Mouse (Mus musculus): ENCODE results near the gene Adam8. TPM values are rescaled to one million over a fixed set of nuclear protein-coding genes. Genes with fewer than 3 reads are reported as not detected.
A peak's percentile ranks its signal among the peaks of the same experiment; 100 is the strongest.

The Adam8 gene
- polyA plus RNA-seq, 1 experiment from 2014 or later: 2.8 TPM

- no peak for ATAC-seq (ENCODE audit: insufficient number of reproducible peaks, insufficient read depth, low FRiP score, low read depth)
Observed at GRCm38 (mm10) chr7:139963814-139964213, 28.5 kb downstream of the Adam8 start.

GRCm38 (mm10) chr7:139961141-139961540 lies 31.2 kb downstream of the Adam8 start:
- H3K4me1 ChIP-seq (ENCODE audit: control insufficient read depth, insufficient read depth, low read length): no peaks in the 10 kb centered on the region
- no peaks in the 10 kb centered on the region for H3K9me3 ChIP-seq (ENCODE audit: control insufficient read depth, low read depth, low read length)
- H3K36me3 ChIP-seq (ENCODE audit: control insufficient read depth, insufficient read depth, low read length): no peaks in the 10 kb centered on the region
- H3K4me2 ChIP-seq (replicated peaks; ENCODE audit: low read depth, low read length): no peak overlapping the region
- ATAC-seq (ENCODE audit: insufficient number of reproducible peaks, insufficient read depth, low FRiP score, low read depth): no peak
- H3K4me3 ChIP-seq (ENCODE audit: low read depth, low read length): no peak overlapping the region
- H3K27ac ChIP-seq (ENCODE audit: low read length): no peak overlapping the region
- no peaks in the 10 kb centered on the region for H3K27me3 ChIP-seq (ENCODE audit: control insufficient read depth, insufficient read depth, low read length)
- WGBS: 80% methylated on average over 10 of the region's 10 CpGs
- no peak overlapping the region for H3K9ac ChIP-seq (replicated peaks; ENCODE audit: low read depth, low read length)

More at GRCm38 (mm10) chr7:139963814-139964213, 28.5 kb downstream of the Adam8 start:
- H3K9ac ChIP-seq (replicated peaks; ENCODE audit: low read depth, low read length): no peak overlapping the region
- H3K36me3 ChIP-seq (ENCODE audit: control insufficient read depth, insufficient read depth, low read length): no peaks in the 10 kb centered on the region
- no peak overlapping the region for H3K4me3 ChIP-seq (ENCODE audit: low read depth, low read length)
- H3K9me3 ChIP-seq (ENCODE audit: control insufficient read depth, low read depth, low read length): no peaks in the 10 kb centered on the region
- no peak overlapping the region for H3K4me2 ChIP-seq (replicated peaks; ENCODE audit: low read depth, low read length)
- H3K27me3 ChIP-seq (ENCODE audit: control insufficient read depth, insufficient read depth, low read length): no peaks in the 10 kb centered on the region
- H3K27ac ChIP-seq (ENCODE audit: low read length): no peak overlapping the region
- no peaks in the 10 kb centered on the region for H3K4me1 ChIP-seq (ENCODE audit: control insufficient read depth, insufficient read depth, low read length)
- WGBS: 71% methylated on average over 4 of the region's 4 CpGs

DNA sequence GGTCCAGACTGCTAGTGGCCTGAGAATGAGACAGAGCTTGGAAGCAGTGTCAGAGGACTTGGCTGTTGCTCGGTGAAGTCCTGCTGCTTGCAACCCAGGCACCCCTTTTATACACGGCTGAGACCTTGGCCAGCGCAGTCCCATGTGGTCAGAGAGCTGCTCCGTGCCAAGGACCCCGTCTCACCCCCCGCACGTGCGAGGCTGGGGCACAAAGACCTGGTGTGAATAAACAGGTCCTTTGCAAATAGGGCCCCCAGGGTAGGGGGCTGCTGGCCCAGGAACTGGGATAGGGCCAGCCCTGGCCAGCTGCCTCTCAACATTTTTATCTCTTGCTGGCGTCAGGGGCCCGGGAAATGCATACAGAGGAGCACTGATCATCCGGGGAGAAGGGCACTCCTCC lies 34.4 kb downstream of the Adam8 start:
- Histone ChIP-seq H3K27ac (ENCODE audit: low read length) (no peak overlapping the region), H3K4me1 (ENCODE audit: control insufficient read depth, insufficient read depth, low read length) (no peaks in the 10 kb centered on the region), H3K27me3 (ENCODE audit: control insufficient read depth, insufficient read depth, low read length) (no peaks in the 10 kb centered on the region), H3K36me3 (ENCODE audit: control insufficient read depth, insufficient read depth, low read length) (no peaks in the 10 kb centered on the region), H3K9ac (replicated peaks; ENCODE audit: low read depth, low read length) (no peak overlapping the region), H3K4me3 (ENCODE audit: low read depth, low read length) (no peak overlapping the region), H3K9me3 (ENCODE audit: control insufficient read depth, low read depth, low read length) (no peaks in the 10 kb centered on the region), H3K4me2 (replicated peaks; ENCODE audit: low read depth, low read length) (no peak overlapping the region)
- no peak; the same call in 1 of the 2 replicates for ATAC-seq (ENCODE audit: insufficient number of reproducible peaks, insufficient read depth, low FRiP score, low read depth)
- WGBS: 25% methylated on average over 11 of the region's 11 CpGs

GRCm38 (mm10) chr7:139957437-139957836 lies 34.9 kb downstream of the Adam8 start:
- H3K36me3 ChIP-seq (ENCODE audit: control insufficient read depth, insufficient read depth, low read length): no peaks in the 10 kb centered on the region
- WGBS: 49% methylated on average over 11 of the region's 11 CpGs
- H3K27ac ChIP-seq (ENCODE audit: low read length): no peak overlapping the region
- no peaks in the 10 kb centered on the region for H3K9me3 ChIP-seq (ENCODE audit: control insufficient read depth, low read depth, low read length)
- H3K27me3 ChIP-seq (ENCODE audit: control insufficient read depth, insufficient read depth, low read length): no peaks in the 10 kb centered on the region
- no peak overlapping the region for H3K4me3 ChIP-seq (ENCODE audit: low read depth, low read length)
- no peak overlapping the region for H3K9ac ChIP-seq (replicated peaks; ENCODE audit: low read depth, low read length)
- ATAC-seq (ENCODE audit: insufficient number of reproducible peaks, insufficient read depth, low FRiP score, low read depth): no peak
- H3K4me2 ChIP-seq (replicated peaks; ENCODE audit: low read depth, low read length): no peak overlapping the region
- no peaks in the 10 kb centered on the region for H3K4me1 ChIP-seq (ENCODE audit: control insufficient read depth, insufficient read depth, low read length)

DNA sequence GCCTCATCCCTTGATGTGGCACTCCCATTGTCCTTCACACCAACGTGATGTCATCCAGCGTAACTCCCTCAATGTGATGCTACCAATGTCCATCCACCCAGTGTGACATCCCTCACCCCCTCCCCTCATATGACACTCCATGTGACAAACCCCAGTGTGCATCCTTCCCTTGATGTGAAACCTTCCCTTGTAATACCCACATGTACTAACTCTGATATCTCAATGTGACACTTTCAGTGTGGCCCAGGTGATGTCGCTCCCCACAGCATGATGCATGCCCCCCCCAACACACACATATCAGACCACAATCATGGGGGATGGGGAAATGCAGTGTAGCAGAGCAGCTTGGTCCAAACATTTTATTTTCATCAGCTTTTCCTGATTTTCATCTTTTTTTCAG lies 35.7 kb downstream of the Adam8 start:
- H3K4me1 ChIP-seq (ENCODE audit: control insufficient read depth, insufficient read depth, low read length): no peaks in the 10 kb centered on the region
- no peak overlapping the region for H3K4me2 ChIP-seq (replicated peaks; ENCODE audit: low read depth, low read length)
- no peaks in the 10 kb centered on the region for H3K9me3 ChIP-seq (ENCODE audit: control insufficient read depth, low read depth, low read length)
- no peak for ATAC-seq (ENCODE audit: insufficient number of reproducible peaks, insufficient read depth, low FRiP score, low read depth)
- no peak overlapping the region for H3K4me3 ChIP-seq (ENCODE audit: low read depth, low read length)
- no peak overlapping the region for H3K27ac ChIP-seq (ENCODE audit: low read length)
- no peaks in the 10 kb centered on the region for H3K36me3 ChIP-seq (ENCODE audit: control insufficient read depth, insufficient read depth, low read length)
- no peaks in the 10 kb centered on the region for H3K27me3 ChIP-seq (ENCODE audit: control insufficient read depth, insufficient read depth, low read length)
- WGBS: 65% methylated on average over 3 of the region's 3 CpGs
- H3K9ac ChIP-seq (replicated peaks; ENCODE audit: low read depth, low read length): no peak overlapping the region

DNA sequence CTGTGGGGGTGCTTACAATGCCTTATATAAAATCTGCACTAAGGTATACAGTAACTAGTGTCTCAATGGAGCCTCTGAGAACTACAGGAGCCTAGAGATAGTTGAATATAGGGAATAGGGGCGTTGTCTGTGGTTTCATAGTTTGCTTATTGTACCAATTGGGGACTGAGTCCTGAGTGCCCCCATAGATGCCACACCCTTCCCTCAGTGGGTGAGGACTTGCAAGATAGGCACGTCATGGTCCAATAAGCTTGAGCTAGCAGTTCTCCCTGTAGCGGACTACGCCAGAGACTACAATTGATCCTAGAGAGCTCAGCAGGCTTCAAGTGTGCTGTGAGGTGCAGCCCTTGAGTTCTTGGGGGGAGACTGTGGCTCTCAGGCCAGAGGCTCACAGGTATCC lies 36.9 kb downstream of the Adam8 start:
- H3K4me1 ChIP-seq (ENCODE audit: control insufficient read depth, insufficient read depth, low read length): no peaks in the 10 kb centered on the region
- no peak overlapping the region for H3K4me2 ChIP-seq (replicated peaks; ENCODE audit: low read depth, low read length)
- 85% methylated on average over 4 of the region's 4 CpGs for WGBS
- no peaks in the 10 kb centered on the region for H3K9me3 ChIP-seq (ENCODE audit: control insufficient read depth, low read depth, low read length)
- no peak overlapping the region for H3K27ac ChIP-seq (ENCODE audit: low read length)
- no peaks in the 10 kb centered on the region for H3K36me3 ChIP-seq (ENCODE audit: control insufficient read depth, insufficient read depth, low read length)
- no peak overlapping the region for H3K9ac ChIP-seq (replicated peaks; ENCODE audit: low read depth, low read length)
- H3K27me3 ChIP-seq (ENCODE audit: control insufficient read depth, insufficient read depth, low read length): no peaks in the 10 kb centered on the region
- H3K4me3 ChIP-seq (ENCODE audit: low read depth, low read length): no peak overlapping the region
- no peak for ATAC-seq (ENCODE audit: insufficient number of reproducible peaks, insufficient read depth, low FRiP score, low read depth)

DNA sequence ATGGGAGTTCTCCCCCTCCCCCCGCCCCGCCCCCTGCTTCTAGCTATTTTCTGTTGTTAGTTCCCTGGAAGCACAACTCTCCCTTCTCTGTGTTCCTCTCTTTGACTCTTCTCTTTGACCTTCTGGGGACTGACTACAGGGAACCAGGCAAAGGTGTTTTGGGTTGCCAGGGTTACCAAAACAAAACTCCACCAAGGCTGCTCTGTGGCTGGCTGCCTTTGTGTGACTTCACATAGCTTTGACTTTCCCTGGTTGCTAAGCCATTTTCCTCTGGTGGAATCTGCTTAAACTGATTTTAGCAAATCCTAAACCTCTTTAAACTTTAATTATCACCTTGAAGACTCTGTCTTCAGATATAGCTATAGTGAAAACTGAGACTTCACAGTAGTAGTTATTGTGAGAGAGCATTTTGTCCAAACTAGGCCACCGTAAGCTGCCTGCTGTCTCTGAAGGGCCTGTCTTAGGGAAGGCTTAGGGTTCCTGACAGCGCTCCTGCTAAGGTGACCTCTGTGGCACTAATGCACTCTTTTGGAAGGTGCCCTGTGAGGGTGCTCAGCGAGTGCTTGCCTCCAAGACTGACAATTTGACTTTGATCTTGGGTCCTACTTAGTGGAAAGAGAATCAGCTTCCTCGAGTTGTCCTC lies 40.2 kb downstream of the Adam8 start:
- Histone ChIP-seq H3K27ac (ENCODE audit: low read length) (no peak overlapping the region), H3K9ac (replicated peaks; ENCODE audit: low read depth, low read length) (no peak overlapping the region), H3K4me1 (ENCODE audit: control insufficient read depth, insufficient read depth, low read length) (0 out of 2 replicates have a peak, but pooled peaks cover 3% of the 10 kb centered on the region), H3K9me3 (ENCODE audit: control insufficient read depth, low read depth, low read length) (no peaks in the 10 kb centered on the region), H3K36me3 (ENCODE audit: control insufficient read depth, insufficient read depth, low read length) (no peaks in the 10 kb centered on the region), H3K4me2 (replicated peaks; ENCODE audit: low read depth, low read length) (no peak overlapping the region), H3K27me3 (ENCODE audit: control insufficient read depth, insufficient read depth, low read length) (0 out of 2 replicates have a peak, but pooled peaks cover under 1% of the 10 kb centered on the region), H3K4me3 (ENCODE audit: low read depth, low read length) (no peak overlapping the region)
- ATAC-seq (ENCODE audit: insufficient number of reproducible peaks, insufficient read depth, low FRiP score, low read depth): no peak
- WGBS: 63% methylated on average over 6 of the region's 6 CpGs

- no peak overlapping the region for H3K27ac ChIP-seq (ENCODE audit: low read length)
- H3K9me3 ChIP-seq (ENCODE audit: control insufficient read depth, low read depth, low read length): no peaks in the 10 kb centered on the region
- 3% methylated on average over 16 of the region's 16 CpGs for WGBS
- H3K27me3 ChIP-seq (ENCODE audit: control insufficient read depth, insufficient read depth, low read length): peaks cover 5% of the 10 kb centered on the region
- H3K4me3 ChIP-seq (ENCODE audit: low read depth, low read length): peak overlapping the region; percentile 52
- 0 out of 2 replicates have a peak, but pooled peaks cover 3% of the 10 kb centered on the region for H3K4me1 ChIP-seq (ENCODE audit: control insufficient read depth, insufficient read depth, low read length)
- ATAC-seq (ENCODE audit: insufficient number of reproducible peaks, insufficient read depth, low FRiP score, low read depth): peak; percentile 40; the same call in 1 of the 2 replicates
- peak overlapping the region; percentile 92 for H3K4me2 ChIP-seq (replicated peaks; ENCODE audit: low read depth, low read length)
- no peaks in the 10 kb centered on the region for H3K36me3 ChIP-seq (ENCODE audit: control insufficient read depth, insufficient read depth, low read length)
- H3K9ac ChIP-seq (replicated peaks; ENCODE audit: low read depth, low read length): peak overlapping the region; percentile 38; the same call in 1 of the 2 replicates
Observed at GRCm38 (mm10) chr7:139951079-139951478, 41.3 kb downstream of the Adam8 start.

Measured in stomach, embryonic 14.5 days (tissue).